ENCODE assay signal across 8 mouse cellular contexts in the genomic region with DNA sequence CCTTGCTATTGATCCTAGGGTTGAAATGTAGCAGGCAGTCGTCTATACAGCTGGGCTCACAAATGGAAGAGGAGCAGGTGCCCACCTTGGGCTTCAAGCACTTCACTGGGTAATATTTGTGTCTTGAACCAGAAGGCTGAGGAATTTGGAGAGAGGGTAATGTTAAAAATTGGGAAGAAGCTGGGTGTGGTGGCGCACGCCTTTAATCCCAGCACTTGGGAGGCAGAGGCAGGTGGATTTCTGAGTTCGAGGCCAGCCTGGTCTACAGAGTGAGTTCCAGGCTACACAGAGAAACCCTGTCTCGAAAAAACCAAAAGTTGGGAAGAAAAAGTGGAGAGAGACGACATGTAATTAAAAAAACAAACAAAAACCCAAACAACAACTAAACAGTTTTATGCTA. TPM values are rescaled to one million over a fixed set of nuclear protein-coding genes. Genes with fewer than 3 reads are reported as not detected.
A peak's percentile ranks its signal among the peaks of the same experiment; 100 is the strongest.
DNase-seq lines count a peak whose midpoint lies in the region; ATAC-seq and TF ChIP-seq lines count a peak whose summit lies in the region.
"Not testable (repeated sequence)": the region's sequence is repeated elsewhere in the genome, so short reads cannot be mapped to it uniquely, and the experiment has no call there.

No protein-coding gene starts in this region.

- not testable (repeated sequence) for H3K9me3 ChIP-seq in CH12.LX (replicated peaks; ENCODE audit: low read length); forebrain, embryonic 14.5 days (replicated peaks; ENCODE audit: control insufficient read depth, low read length); heart, embryonic 16.5 days (replicated peaks; ENCODE audit: control insufficient read depth, low read length); intestine, postnatal 0 days (ENCODE audit: control insufficient read depth); limb, embryonic 15.5 days; lung, postnatal 0 days (ENCODE audit: low read length); neural tube, embryonic 12.5 days

- peak overlapping the region; percentile 86 for H3K9ac ChIP-seq in CH12.LX (ENCODE audit: insufficient read depth, low read depth)
- H3K9ac ChIP-seq in forebrain, embryonic 14.5 days (ENCODE audit: low read length), result peak overlapping the region; percentile 90; the same call in 1 of the 2 replicates
- H3K9ac ChIP-seq in heart, embryonic 16.5 days (ENCODE audit: low read length), result peak overlapping the region; percentile 95
- H3K9ac ChIP-seq in intestine, postnatal 0 days (ENCODE audit: low read depth, low read length); neural tube, embryonic 12.5 days: not testable (repeated sequence)
- peak overlapping the region; percentile 80; the same call in 1 of the 2 replicates for H3K9ac ChIP-seq in limb, embryonic 15.5 days
- 0 out of 2 replicates have a peak overlapping the region, but pooled peaks have one; percentile 92 for H3K9ac ChIP-seq in lung, postnatal 0 days (replicated peaks; ENCODE audit: low read depth)

- TF ChIP-seq RAD21 in CH12.LX (IDR thresholded peaks at IDR 0.05; ENCODE audit: low read depth, low read length), result not testable (repeated sequence)

- H3K4me3 ChIP-seq in CH12.LX (replicated peaks in 1 of 3; ENCODE audit: low read depth in 2 of 3, low read length in 2 of 3, poor library complexity in 1 of 3), result peak overlapping the region in 2 of 3 experiments; percentile 58 to 83
- not testable (repeated sequence) for H3K4me3 ChIP-seq in forebrain, embryonic 14.5 days (ENCODE audit: low read depth, low read length); intestine, postnatal 0 days (ENCODE audit: low read depth, low read length); neural tube, embryonic 12.5 days
- peak overlapping the region; percentile 88 for H3K4me3 ChIP-seq in heart, embryonic 16.5 days (ENCODE audit: low read length)
- peak overlapping the region; percentile 68 for H3K4me3 ChIP-seq in limb, embryonic 15.5 days
- peak overlapping the region; percentile 88; the same call in 1 of the 2 replicates for H3K4me3 ChIP-seq in lung, postnatal 0 days (ENCODE audit: low read depth, low read length)

- H3K79me2 ChIP-seq in CH12.LX (replicated peaks; ENCODE audit: control insufficient read depth, extremely low read depth, insufficient read depth, poor library complexity, severe bottlenecking), result peaks cover 14% of the 10 kb centered on the region

- peaks cover 4 to 14% of the 10 kb centered on the region in 2 experiments; a peak in 2 of 4 replicates for H3K4me1 ChIP-seq in CH12.LX (ENCODE audit: control insufficient read depth in 1 of 2, insufficient read depth in 2 of 2)
- H3K4me1 ChIP-seq in forebrain, embryonic 14.5 days (ENCODE audit: control insufficient read depth, insufficient read depth, low read length); intestine, postnatal 0 days (replicated peaks; ENCODE audit: control insufficient read depth, insufficient read depth, low read length); limb, embryonic 15.5 days; lung, postnatal 0 days (ENCODE audit: insufficient read depth, low read depth, low read length); neural tube, embryonic 12.5 days: not testable (repeated sequence)
- peaks cover 14% of the 10 kb centered on the region for H3K4me1 ChIP-seq in heart, embryonic 16.5 days (ENCODE audit: control insufficient read depth, insufficient read depth, low read length)

- not testable (repeated sequence) for TF ChIP-seq EP300 in CH12.LX (IDR thresholded peaks at IDR 0.05; ENCODE audit: low read length); lung, postnatal 0 days (IDR thresholded peaks at IDR 0.05)

- WGBS in forebrain, embryonic 14.5 days, result 82% methylated on average over 6 of the region's 6 CpGs
- 81% methylated on average over 6 of the region's 6 CpGs for WGBS in heart, embryonic 16.5 days
- WGBS in intestine, postnatal 0 days, result 81% methylated on average over 6 of the region's 6 CpGs
- 84% methylated on average over 6 of the region's 6 CpGs for WGBS in limb, embryonic 15.5 days
- WGBS in lung, postnatal 0 days, result 74% methylated on average over 6 of the region's 6 CpGs
- 84% methylated on average over 6 of the region's 6 CpGs for WGBS in neural tube, embryonic 12.5 days

- H3K36me3 ChIP-seq in CH12.LX (replicated peaks in 1 of 2; ENCODE audit: control insufficient read depth in 1 of 2, insufficient read depth in 1 of 2, low read length in 1 of 2); forebrain, embryonic 14.5 days (ENCODE audit: control insufficient read depth, insufficient read depth, low read length); heart, embryonic 16.5 days (ENCODE audit: control insufficient read depth, insufficient read depth); intestine, postnatal 0 days (ENCODE audit: control insufficient read depth, insufficient read depth); limb, embryonic 15.5 days; lung, postnatal 0 days (ENCODE audit: insufficient read depth, low read length); neural tube, embryonic 12.5 days: not testable (repeated sequence)

- TF ChIP-seq CTCF in CH12.LX (conservative IDR thresholded peaks at IDR 0.05 in 1 of 2, IDR thresholded peaks at IDR 0.05 in 1 of 2; ENCODE audit: low read depth in 2 of 2, low read length in 2 of 2); intestine, postnatal 0 days (IDR thresholded peaks at IDR 0.05; ENCODE audit: low read depth); lung, postnatal 0 days (IDR thresholded peaks at IDR 0.05): not testable (repeated sequence)

- H3K27me3 ChIP-seq in CH12.LX (replicated peaks); forebrain, embryonic 14.5 days (replicated peaks; ENCODE audit: control insufficient read depth, insufficient read depth, low read length); heart, embryonic 16.5 days (ENCODE audit: control insufficient read depth, insufficient read depth, low read length); intestine, postnatal 0 days (replicated peaks; ENCODE audit: control insufficient read depth, insufficient read depth, low read length); limb, embryonic 15.5 days; lung, postnatal 0 days (replicated peaks; ENCODE audit: insufficient read depth, low read length); neural tube, embryonic 12.5 days (replicated peaks): not testable (repeated sequence)

- not testable (repeated sequence) for TF ChIP-seq POLR2A in CH12.LX (IDR thresholded peaks at IDR 0.05; ENCODE audit: low read depth, low read length)

- not testable (repeated sequence) for H3K27ac ChIP-seq in CH12.LX (ENCODE audit: insufficient read depth, low read depth); forebrain, embryonic 14.5 days (ENCODE audit: low read depth, low read length); neural tube, embryonic 12.5 days
- peak overlapping the region; percentile 100 for H3K27ac ChIP-seq in heart, embryonic 16.5 days (ENCODE audit: low read length)
- peak overlapping the region; percentile 100; the same call in 1 of the 2 replicates for H3K27ac ChIP-seq in intestine, postnatal 0 days (ENCODE audit: low read depth, low read length)
- peak overlapping the region; percentile 99 for H3K27ac ChIP-seq in limb, embryonic 15.5 days
- H3K27ac ChIP-seq in lung, postnatal 0 days (ENCODE audit: low read length), result peak overlapping the region; percentile 100

- peak overlapping the region; percentile 77; the same call in 1 of the 2 replicates for H3K4me2 ChIP-seq in CH12.LX (ENCODE audit: insufficient read depth, low read depth, poor library complexity, severe bottlenecking)
- H3K4me2 ChIP-seq in forebrain, embryonic 14.5 days (ENCODE audit: low read length), result peak overlapping the region; percentile 80
- peak overlapping the region; percentile 77 for H3K4me2 ChIP-seq in heart, embryonic 16.5 days (ENCODE audit: low read depth, low read length)
- peak overlapping the region; percentile 72 for H3K4me2 ChIP-seq in intestine, postnatal 0 days (replicated peaks; ENCODE audit: low read depth)
- peak overlapping the region; percentile 55 for H3K4me2 ChIP-seq in limb, embryonic 15.5 days
- H3K4me2 ChIP-seq in lung, postnatal 0 days (replicated peaks; ENCODE audit: low read depth, low read length), result peak overlapping the region; percentile 65
- peak overlapping the region; percentile 62 for H3K4me2 ChIP-seq in neural tube, embryonic 12.5 days (replicated peaks)

- ATAC-seq in forebrain, embryonic 14.5 days; heart, embryonic 16.5 days (replicated peaks; ENCODE audit: extremely low read depth, insufficient read depth, low FRiP score); intestine, postnatal 0 days; limb, embryonic 15.5 days (ENCODE audit: insufficient number of reproducible peaks, low FRiP score, low TSS enrichment, low read depth); lung, postnatal 0 days; neural tube, embryonic 12.5 days (ENCODE audit: low FRiP score, low read depth): not testable (repeated sequence)

- in situ Hi-C loops in CH12.LX (cut with MboI; ENCODE audit: low pct_ligation_motif_present, low pct_unique_long_range_greater_than_20kb, low sequenced_read_pairs), result loop anchor here (25.0 kb wide), 1 partner anchor 388 kb away; no protein-coding TSS in a partner anchor

- DNase-seq in CH12.LX (ENCODE audit: extremely low read depth); forebrain, embryonic 14.5 days (ENCODE audit: low spot score); lung, postnatal 0 days (ENCODE audit: low spot score): not testable (repeated sequence)
- DNase-seq in cerebellum, adult 9-11 months, result peak; percentile 39

- dilution Hi-C loops in CH12.LX (cut with MboI; ENCODE audit: extremely low pct_ligation_motif_present, extremely low pct_unique_long_range_greater_than_20kb, low sequenced_read_pairs), result not testable (repeated sequence)

RNA-seq across cellular contexts. Expression of a gene that starts 1.3 kb away (rescaled TPM):
- 62.0 and 62.5 TPM in 2 replicates for total RNA-seq in CH12.LX (2012; rRNA removed)
- total RNA-seq in CH12.LX (2014; rRNA removed), result 92.5 and 99.9 TPM in 2 replicates
- polyA plus RNA-seq in CH12.LX (2012; ENCODE audit: insufficient read length, low read depth), result 173 and 183 TPM in 2 replicates
- 22.8 and 32.5 TPM in 2 replicates for polyA plus RNA-seq in forebrain, embryonic 14.5 days (2014; fragmentation: Nextera tagmentation; extraction: Ambion mirVana)
- polyA plus RNA-seq in heart, embryonic 16.5 days (2015; fragmentation: Nextera tagmentation; extraction: Ambion mirVana), result 28.3 and 31.9 TPM in 2 replicates
- 26.4 and 46.6 TPM in 2 replicates for polyA plus RNA-seq in intestine, postnatal 0 days (2015; fragmentation: Nextera tagmentation; extraction: Ambion mirVana)
- 36.1 and 41.9 TPM in 2 replicates for polyA plus RNA-seq in limb, embryonic 15.5 days (2015; fragmentation: Nextera tagmentation; extraction: Ambion mirVana)
- 37.8 and 39.8 TPM in 2 replicates for polyA plus RNA-seq in lung, postnatal 0 days (2015; fragmentation: Nextera tagmentation; extraction: Ambion mirVana)
- 46.9 and 50.7 TPM in 2 replicates for polyA plus RNA-seq in neural tube, embryonic 12.5 days (2016; fragmentation: Nextera tagmentation; extraction: Ambion mirVana)

RNA-seq across cellular contexts. Expression of a gene that starts 16.5 kb away (rescaled TPM):
- total RNA-seq in CH12.LX (2012; rRNA removed), result 65.3 and 78.2 TPM in 2 replicates
- total RNA-seq in CH12.LX (2014; rRNA removed), result 45.2 and 47.3 TPM in 2 replicates
- 23.1 and 30.4 TPM in 2 replicates for polyA plus RNA-seq in CH12.LX (2012; ENCODE audit: insufficient read length, low read depth)
- 152 and 179 TPM in 2 replicates for polyA plus RNA-seq in forebrain, embryonic 14.5 days (2014; fragmentation: Nextera tagmentation; extraction: Ambion mirVana)
- 276 and 293 TPM in 2 replicates for polyA plus RNA-seq in heart, embryonic 16.5 days (2015; fragmentation: Nextera tagmentation; extraction: Ambion mirVana)
- polyA plus RNA-seq in intestine, postnatal 0 days (2015; fragmentation: Nextera tagmentation; extraction: Ambion mirVana), result 129 TPM in 2 replicates
- 79.5 and 86.9 TPM in 2 replicates for polyA plus RNA-seq in limb, embryonic 15.5 days (2015; fragmentation: Nextera tagmentation; extraction: Ambion mirVana)
- 91.4 and 98.5 TPM in 2 replicates for polyA plus RNA-seq in lung, postnatal 0 days (2015; fragmentation: Nextera tagmentation; extraction: Ambion mirVana)
- polyA plus RNA-seq in neural tube, embryonic 12.5 days (2016; fragmentation: Nextera tagmentation; extraction: Ambion mirVana), result 124 and 126 TPM in 2 replicates
